Mouse (Mus musculus): ENCODE data around the gene Mrpl42.

Gene Mrpl42

GRCm38 (mm10) chr10:95458050-95458806 is 43.5 kb downstream of the Mrpl42 start:
- DNase-seq (ENCODE audit: low read depth, low spot score): peak; percentile 33

GRCm38 (mm10) chr10:95457367-95458049 is 44.2 kb downstream of the Mrpl42 start:
- no peak for DNase-seq (ENCODE audit: low read depth, low spot score)

- DNase-seq (ENCODE audit: low read depth, low spot score): peak; percentile 99
Observed at GRCm38 (mm10) chr10:95456103-95456502, 45.6 kb downstream of the Mrpl42 start.

GRCm38 (mm10) chr10:95453282-95453681 is 48.5 kb downstream of the Mrpl42 start:
- peak; percentile 76 for DNase-seq (ENCODE audit: low read depth, low spot score)

- no peak for DNase-seq (ENCODE audit: low read depth, low spot score)
Observed at GRCm38 (mm10) chr10:95449033-95449432, 52.7 kb downstream of the Mrpl42 start.

- no peak for DNase-seq (ENCODE audit: low read depth, low spot score)
Observed at GRCm38 (mm10) chr10:95447954-95448353, 53.8 kb downstream of the Mrpl42 start.

- no peak for DNase-seq (ENCODE audit: low read depth, low spot score)
Observed at GRCm38 (mm10) chr10:95445104-95446056, 56.4 kb downstream of the Mrpl42 start.

GRCm38 (mm10) chr10:95442334-95442733 is 59.4 kb downstream of the Mrpl42 start:
- DNase-seq (ENCODE audit: low read depth, low spot score): no peak

GRCm38 (mm10) chr10:95440566-95440965 is 61.2 kb downstream of the Mrpl42 start:
- peak; percentile 58 for DNase-seq (ENCODE audit: low read depth, low spot score)

GRCm38 (mm10) chr10:95439718-95440339 is 61.9 kb downstream of the Mrpl42 start:
- DNase-seq (ENCODE audit: low read depth, low spot score): no peak

- DNase-seq (ENCODE audit: low read depth, low spot score): no peak
Observed at GRCm38 (mm10) chr10:95438941-95439340, 62.8 kb downstream of the Mrpl42 start.
